Mouse (Mus musculus): ENCODE data around the gene Mars. TPM values are rescaled to one million over a fixed set of nuclear protein-coding genes. Genes with fewer than 3 reads are reported as not detected.

Gene Mars
- polyA plus RNA-seq, 1 experiment from 2014 or later: 137 TPM

- H3K9me3 ChIP-seq: no peaks in the 10 kb centered on the region
- H3K9ac ChIP-seq (replicated peaks): no peak overlapping the region
- no peak overlapping the region for H3K4me2 ChIP-seq (replicated peaks)
- H3K27me3 ChIP-seq: no peaks in the 10 kb centered on the region
- H3K4me3 ChIP-seq: no peak overlapping the region
- no peak for ATAC-seq (replicated peaks)
- H3K36me3 ChIP-seq: peaks cover 86% of the 10 kb centered on the region
- H3K27ac ChIP-seq (replicated peaks): no peak overlapping the region
- peaks cover 7% of the 10 kb centered on the region; the same call in 1 of the 2 replicates for H3K4me1 ChIP-seq
- WGBS: 88% methylated on average over 11 of the region's 11 CpGs
Observed at GRCm38 (mm10) chr10:127274261-127275022, 37.1 kb downstream of the Mars start.

- no peak overlapping the region for H3K4me3 ChIP-seq
- peaks cover 78% of the 10 kb centered on the region for H3K36me3 ChIP-seq
- WGBS: 86% methylated on average over 5 of the region's 5 CpGs
- H3K4me2 ChIP-seq (replicated peaks): no peak overlapping the region
- no peaks in the 10 kb centered on the region for H3K27me3 ChIP-seq
- no peaks in the 10 kb centered on the region for H3K9me3 ChIP-seq
- peaks cover 27% of the 10 kb centered on the region for H3K4me1 ChIP-seq
- no peak overlapping the region for H3K27ac ChIP-seq (replicated peaks)
- no peak overlapping the region for H3K9ac ChIP-seq (replicated peaks)
- no peak for ATAC-seq (replicated peaks)
Observed at GRCm38 (mm10) chr10:127272371-127272770, 39.2 kb downstream of the Mars start.

- H3K9ac ChIP-seq (replicated peaks): no peak overlapping the region
- peaks cover 54% of the 10 kb centered on the region for H3K36me3 ChIP-seq
- no peak for ATAC-seq (replicated peaks)
- 78% methylated on average over 4 of the region's 4 CpGs for WGBS
- H3K27me3 ChIP-seq: no peaks in the 10 kb centered on the region
- no peak overlapping the region for H3K4me2 ChIP-seq (replicated peaks)
- H3K27ac ChIP-seq (replicated peaks): no peak overlapping the region
- no peak overlapping the region for H3K4me3 ChIP-seq
- no peaks in the 10 kb centered on the region for H3K9me3 ChIP-seq
- peaks cover 37% of the 10 kb centered on the region for H3K4me1 ChIP-seq
Observed at GRCm38 (mm10) chr10:127269884-127270283, 41.7 kb downstream of the Mars start.

GRCm38 (mm10) chr10:127269036-127269435 lies 42.5 kb downstream of the Mars start:
- Histone ChIP-seq H3K9ac (replicated peaks) (no peak overlapping the region), H3K4me1 (peaks cover 37% of the 10 kb centered on the region), H3K4me3 (no peak overlapping the region), H3K4me2 (replicated peaks) (no peak overlapping the region), H3K27me3 (peaks cover 3% of the 10 kb centered on the region; the same call in 1 of the 2 replicates), H3K27ac (replicated peaks) (no peak overlapping the region), H3K9me3 (no peaks in the 10 kb centered on the region), H3K36me3 (peaks cover 46% of the 10 kb centered on the region)
- ATAC-seq (replicated peaks): no peak
- 87% methylated on average over 12 of the region's 12 CpGs for WGBS

- Histone ChIP-seq H3K9me3 (no peaks in the 10 kb centered on the region), H3K27ac (replicated peaks) (no peak overlapping the region), H3K27me3 (peaks cover 3% of the 10 kb centered on the region; the same call in 1 of the 2 replicates), H3K4me2 (replicated peaks) (no peak overlapping the region), H3K36me3 (peaks cover 45% of the 10 kb centered on the region), H3K4me3 (no peak overlapping the region), H3K4me1 (peaks cover 40% of the 10 kb centered on the region), H3K9ac (replicated peaks) (no peak overlapping the region)
- 92% methylated on average over 5 of the region's 5 CpGs for WGBS
- no peak for ATAC-seq (replicated peaks)
Observed at GRCm38 (mm10) chr10:127268401-127268800, 43.2 kb downstream of the Mars start.

- peak overlapping the region; percentile 85 for H3K4me2 ChIP-seq (replicated peaks)
- peaks cover 3% of the 10 kb centered on the region; the same call in 1 of the 2 replicates for H3K27me3 ChIP-seq
- peak overlapping the region; percentile 100 for H3K9ac ChIP-seq (replicated peaks)
- ATAC-seq (replicated peaks): no peak
- H3K9me3 ChIP-seq: no peaks in the 10 kb centered on the region
- H3K4me3 ChIP-seq: peak overlapping the region; percentile 100
- 70% methylated on average over 5 of the region's 5 CpGs for WGBS
- H3K27ac ChIP-seq (replicated peaks): peak overlapping the region; percentile 91
- peaks cover 46% of the 10 kb centered on the region for H3K4me1 ChIP-seq
- H3K36me3 ChIP-seq: peaks cover 34% of the 10 kb centered on the region
Observed at GRCm38 (mm10) chr10:127267318-127267717, 44.3 kb downstream of the Mars start.

GRCm38 (mm10) chr10:127266112-127267091 lies 45.2 kb downstream of the Mars start, which contains the start of gene Dctn2:
Dctn2 (plus strand) TSS chr10:127266368.
- H3K4me3 ChIP-seq: peak within 1 kb of the TSS; percentile 100
- H3K27ac ChIP-seq (replicated peaks): peak within 1 kb of the TSS; percentile 91
- ATAC-seq (replicated peaks): peak; percentile 96
- peak within 1 kb of the TSS; percentile 100 for H3K9ac ChIP-seq (replicated peaks)
- H3K9me3 ChIP-seq: no peaks in the 10 kb centered on the region
- peak within 1 kb of the TSS; percentile 85 for H3K4me2 ChIP-seq (replicated peaks)
- under 1% methylated on average over 70 of the region's 70 CpGs for WGBS
- H3K4me1 ChIP-seq: peaks cover 53% of the 10 kb centered on the region
- H3K36me3 ChIP-seq: peaks cover 26% of the 10 kb centered on the region
- H3K27me3 ChIP-seq: peaks cover 3% of the 10 kb centered on the region; the same call in 1 of the 2 replicates

- H3K27me3 ChIP-seq: peaks cover 3% of the 10 kb centered on the region; the same call in 1 of the 2 replicates
- no peaks in the 10 kb centered on the region for H3K9me3 ChIP-seq
- no peak for ATAC-seq (replicated peaks)
- H3K27ac ChIP-seq (replicated peaks): peak overlapping the region; percentile 91
- H3K4me3 ChIP-seq: peak overlapping the region; percentile 100
- H3K9ac ChIP-seq (replicated peaks): peak overlapping the region; percentile 100; the same call in 1 of the 2 replicates
- H3K4me2 ChIP-seq (replicated peaks): peak overlapping the region; percentile 85
- 28% methylated on average over 4 of the region's 4 CpGs for WGBS
- H3K4me1 ChIP-seq: peaks cover 60% of the 10 kb centered on the region
- peaks cover 20% of the 10 kb centered on the region for H3K36me3 ChIP-seq
Observed at GRCm38 (mm10) chr10:127265727-127266111, 45.9 kb downstream of the Mars start.

GRCm38 (mm10) chr10:127264971-127265370 lies 46.6 kb downstream of the Mars start:
- Histone ChIP-seq H3K27me3 (peaks cover 3% of the 10 kb centered on the region; the same call in 1 of the 2 replicates), H3K4me3 (no peak overlapping the region), H3K9ac (replicated peaks) (no peak overlapping the region), H3K4me2 (replicated peaks) (no peak overlapping the region), H3K27ac (replicated peaks) (no peak overlapping the region), H3K36me3 (peaks cover 13% of the 10 kb centered on the region; the same call in 1 of the 2 replicates), H3K9me3 (no peaks in the 10 kb centered on the region), H3K4me1 (peaks cover 64% of the 10 kb centered on the region)
- WGBS: 64% methylated on average over 4 of the region's 4 CpGs
- no peak for ATAC-seq (replicated peaks)

GRCm38 (mm10) chr10:127264336-127264735 lies 47.2 kb downstream of the Mars start:
- Histone ChIP-seq H3K36me3 (0 out of 2 replicates have a peak, but pooled peaks cover 11% of the 10 kb centered on the region), H3K9ac (replicated peaks) (no peak overlapping the region), H3K27ac (replicated peaks) (no peak overlapping the region), H3K4me2 (replicated peaks) (no peak overlapping the region), H3K27me3 (peaks cover 3% of the 10 kb centered on the region; the same call in 1 of the 2 replicates), H3K4me1 (peaks cover 66% of the 10 kb centered on the region), H3K4me3 (no peak overlapping the region), H3K9me3 (no peaks in the 10 kb centered on the region)
- no peak for ATAC-seq (replicated peaks)
- 75% methylated on average over 8 of the region's 8 CpGs for WGBS

GRCm38 (mm10) chr10:127263631-127264030 lies 48.0 kb downstream of the Mars start:
- Histone ChIP-seq H3K4me3 (peak overlapping the region; percentile 86), H3K9me3 (no peaks in the 10 kb centered on the region), H3K36me3 (0 out of 2 replicates have a peak, but pooled peaks cover 5% of the 10 kb centered on the region), H3K9ac (replicated peaks) (peak overlapping the region; percentile 84; the same call in 1 of the 2 replicates), H3K4me1 (peaks cover 66% of the 10 kb centered on the region), H3K27me3 (peaks cover 3% of the 10 kb centered on the region; the same call in 1 of the 2 replicates), H3K27ac (replicated peaks) (peak overlapping the region; percentile 92; the same call in 1 of the 2 replicates), H3K4me2 (replicated peaks) (peak overlapping the region; percentile 79)
- WGBS: 45% methylated on average over 3 of the region's 3 CpGs
- no peak for ATAC-seq (replicated peaks)

Measured in forebrain, embryonic 15.5 days (tissue).